Mouse (Mus musculus): Measurements from ENCODE around the gene Gm5862. TPM values are rescaled to one million over a fixed set of nuclear protein-coding genes. Genes with fewer than 3 reads are reported as not detected.

Gene Gm5862
- polyA plus RNA-seq, 1 experiment from 2014 or later, result not detected

Other genes starting within 250 kb of the Gm5862 start
- gene Gm21663, start 80.5 kb downstream of the Gm5862 start, polyA plus RNA-seq (2014; fragmentation: Nextera tagmentation; extraction: Ambion mirVana), result not detected in 2 replicates
- 0.13 TPM in 1 of 2 replicates, not detected in the other for gene Gm21671, start 68.5 kb downstream of the Gm5862 start, polyA plus RNA-seq (2014; fragmentation: Nextera tagmentation; extraction: Ambion mirVana)
- not detected in 2 replicates for gene Gm21680, start 50.3 kb downstream of the Gm5862 start, polyA plus RNA-seq (2014; fragmentation: Nextera tagmentation; extraction: Ambion mirVana)
- gene Gm21698, start 34.3 kb downstream of the Gm5862 start, polyA plus RNA-seq (2014; fragmentation: Nextera tagmentation; extraction: Ambion mirVana), result 0.25 TPM in 1 of 2 replicates, not detected in the other
- 0.24 TPM in 1 of 2 replicates, not detected in the other for gene Gm1979, start 18.1 kb downstream of the Gm5862 start, polyA plus RNA-seq (2014; fragmentation: Nextera tagmentation; extraction: Ambion mirVana)
- 0.12 and 0.17 TPM in 2 replicates for gene Speer4a, start 16.6 kb upstream of the Gm5862 start, polyA plus RNA-seq (2014; fragmentation: Nextera tagmentation; extraction: Ambion mirVana)
- not detected in 2 replicates for gene Gm7347, start 35.7 kb upstream of the Gm5862 start, polyA plus RNA-seq (2014; fragmentation: Nextera tagmentation; extraction: Ambion mirVana)
- gene Gm10471, start 66.4 kb upstream of the Gm5862 start, polyA plus RNA-seq (2014; fragmentation: Nextera tagmentation; extraction: Ambion mirVana), result not detected in 2 replicates
- gene 5031410I06Rik, start 82.4 kb upstream of the Gm5862 start, polyA plus RNA-seq (2014; fragmentation: Nextera tagmentation; extraction: Ambion mirVana), result 0.16 TPM in 1 of 2 replicates, not detected in the other
- not detected in 2 replicates for gene Gm10220, start 98.5 kb upstream of the Gm5862 start, polyA plus RNA-seq (2014; fragmentation: Nextera tagmentation; extraction: Ambion mirVana)
- 0.09 TPM in 1 of 2 replicates, not detected in the other for gene Gm7361, start 234.8 kb upstream of the Gm5862 start, polyA plus RNA-seq (2014; fragmentation: Nextera tagmentation; extraction: Ambion mirVana)

Measured in forebrain, embryonic 11.5 days (tissue).